Mouse (Mus musculus) lung, embryonic 16.5 days (tissue): ENCODE measurements around the gene Pik3r4. TPM values are rescaled to one million over a fixed set of nuclear protein-coding genes. Genes with fewer than 3 reads are reported as not detected.

Source experiments
- ATAC-seq: fragments of 200-750 bp; cut with Nextera tagmentation; 2 replicates; pipeline ENCODE4 v1.8.0; 2017; ENCODE audit warnings: low read depth, mild to moderate bottlenecking, moderate library complexity
- H3K27ac ChIP-seq: fragments of 300-500 bp; sonication (generic); 2 replicates; pipeline ENCODE4 v1.5.1; 2014; ENCODE audit warnings: mild to moderate bottlenecking, control low read depth, low read length
- H3K27me3 ChIP-seq: fragments of 300-500 bp; sonication (generic); 2 replicates; pipeline ENCODE4 v1.6.1; 2014; ENCODE audit warnings: low read depth, low read length, mixed read lengths; ENCODE audit not compliant: control insufficient read depth, insufficient read depth
- H3K36me3 ChIP-seq: fragments of 300-500 bp; sonication (generic); 2 replicates; pipeline ENCODE4 v1.6.1; 2014; ENCODE audit warnings: low read length; ENCODE audit not compliant: control insufficient read depth, insufficient read depth
- H3K4me1 ChIP-seq: fragments of 300-500 bp; sonication (generic); replicated peaks from 2 replicates; pipeline ENCODE4 v1.6.1; 2014; ENCODE audit warnings: low read length, mixed read lengths; ENCODE audit not compliant: control insufficient read depth, insufficient read depth
- H3K4me2 ChIP-seq: fragments of 300-500 bp; sonication (generic); 2 replicates; pipeline ENCODE4 v1.6.1; 2014; ENCODE audit warnings: low read depth, low read length, control low read depth
- H3K4me3 ChIP-seq: fragments of 300-500 bp; sonication (generic); 2 replicates; pipeline ENCODE4 v1.5.1; 2014; ENCODE audit warnings: mild to moderate bottlenecking, low read length, control low read depth
- H3K9ac ChIP-seq: fragments of 300-500 bp; sonication (generic); 2 replicates; pipeline ENCODE4 v1.6.1; 2014; ENCODE audit warnings: low read length, control low read depth
- H3K9me3 ChIP-seq: fragments of 300-500 bp; sonication (generic); 2 replicates; pipeline ENCODE4 v1.6.1; 2016; ENCODE audit warnings: low read length; ENCODE audit not compliant: control insufficient read depth
- WGBS: fragments of 180-500 bp; shearing (Covaris S2); extraction: QIAGEN DNeasy Blood & Tissue Kit; methylation state at CpG from one replicate; pipeline ENCODE4 v1.1.7; 2014; 5-methylcytosine and 5-hydroxymethylcytosine counted together
- polyA plus RNA-seq: library from polyadenylated mRNA; unstranded; fragments of >200 nt; fragmentation: Nextera tagmentation; extraction: Ambion mirVana; gene quantifications from 2 replicates; pipeline ENCODE4 v1.2.1, GENCODE M21; 2015

The Pik3r4 gene
- polyA plus RNA-seq, 1 experiment from 2014 or later = 20.0 TPM

DNA sequence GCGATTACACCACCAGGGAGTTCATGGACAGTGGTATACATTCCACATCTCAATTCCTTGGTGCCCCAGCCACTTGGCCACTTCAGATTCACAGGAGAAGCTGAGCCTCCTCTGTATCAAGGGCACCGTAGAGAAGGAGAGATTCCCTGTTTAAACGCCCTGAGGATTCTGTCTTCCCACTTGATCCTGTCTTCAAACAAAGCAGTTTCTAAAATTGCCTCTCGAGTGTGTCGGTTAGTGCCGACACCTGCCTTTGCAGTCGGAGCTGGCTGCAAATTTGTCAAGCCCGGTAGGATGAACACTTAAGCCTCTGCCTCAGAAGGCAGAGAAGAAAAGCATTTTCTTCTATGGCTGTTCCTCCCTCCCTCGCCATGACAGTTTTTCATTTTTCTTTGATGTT is 50.3 kb downstream of the Pik3r4 start:
- ATAC-seq = no peak
- 57% methylated on average over 9 of the region's 9 CpGs for WGBS
- H3K4me2 ChIP-seq = no peak overlapping the region
- no peak overlapping the region for H3K9ac ChIP-seq
- H3K27ac ChIP-seq = no peak overlapping the region
- H3K27me3 ChIP-seq = no peaks in the 10 kb centered on the region
- H3K36me3 ChIP-seq = no peaks in the 10 kb centered on the region
- no peaks in the 10 kb centered on the region for H3K9me3 ChIP-seq
- no peak overlapping the region for H3K4me3 ChIP-seq
- H3K4me1 ChIP-seq = peaks cover 8% of the 10 kb centered on the region

DNA sequence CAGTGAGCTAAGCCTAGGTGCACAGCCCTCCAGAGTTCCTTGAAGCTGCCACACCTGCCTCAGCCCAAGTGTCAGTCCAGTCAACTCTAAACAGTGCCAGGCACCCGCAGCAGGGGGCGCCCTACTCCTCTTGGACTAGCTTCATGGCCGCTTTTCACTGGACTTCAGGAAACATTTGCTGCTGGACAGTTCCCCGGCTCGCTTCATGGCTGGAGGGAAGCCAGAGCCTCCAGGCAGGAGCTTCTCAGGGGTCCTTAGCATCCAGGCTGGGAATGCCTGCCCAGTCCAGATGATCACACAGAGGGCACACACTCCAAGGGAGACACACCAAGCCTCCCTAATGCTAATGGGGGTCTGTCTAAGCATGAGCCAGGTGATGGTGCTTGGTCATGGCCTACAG is 51.1 kb downstream of the Pik3r4 start:
- peaks cover 16% of the 10 kb centered on the region for H3K4me1 ChIP-seq
- no peak overlapping the region for H3K9ac ChIP-seq
- WGBS = under 1% methylated on average over 5 of the region's 5 CpGs
- peak; percentile 52 for ATAC-seq
- H3K27me3 ChIP-seq = no peaks in the 10 kb centered on the region
- no peak overlapping the region for H3K4me2 ChIP-seq
- no peaks in the 10 kb centered on the region for H3K36me3 ChIP-seq
- H3K9me3 ChIP-seq = no peaks in the 10 kb centered on the region
- H3K27ac ChIP-seq = no peak overlapping the region
- H3K4me3 ChIP-seq = no peak overlapping the region

DNA sequence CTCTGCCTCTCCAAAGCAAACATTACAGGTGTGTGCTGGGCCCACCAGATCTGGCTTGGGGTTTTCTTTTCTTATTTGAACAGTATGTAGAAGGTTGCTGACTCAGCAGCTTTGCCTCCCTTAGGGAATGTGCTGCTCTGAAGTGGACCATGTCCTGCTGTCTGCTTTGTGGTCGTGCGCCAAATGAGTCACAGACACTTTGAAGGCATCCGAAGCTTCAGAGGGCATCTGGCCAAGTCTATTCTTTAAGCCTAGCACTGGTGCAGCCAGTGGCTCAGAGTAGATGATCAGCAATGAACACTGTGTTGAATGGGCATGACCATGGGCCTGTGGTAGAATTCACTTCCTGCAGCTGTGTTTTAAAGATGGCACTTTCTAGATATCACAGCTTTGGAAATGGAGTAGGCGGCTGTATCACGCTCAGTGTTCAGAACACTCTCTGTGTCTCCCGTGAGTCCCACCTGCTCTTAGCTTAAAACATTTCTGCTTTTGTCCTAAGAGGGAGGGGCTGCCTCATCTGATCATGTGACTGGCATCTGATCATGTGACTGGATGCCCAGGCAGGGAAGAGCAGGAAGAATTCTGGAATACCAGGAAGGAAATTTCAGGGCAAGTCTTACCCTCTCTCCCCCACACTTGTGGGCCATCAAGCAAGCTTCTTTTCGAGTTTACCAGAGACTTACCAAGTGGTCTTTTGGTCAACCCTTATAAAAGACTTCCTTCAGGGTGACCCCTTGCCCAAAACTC is 54.2 kb downstream of the Pik3r4 start:
- H3K4me2 ChIP-seq = no peak overlapping the region
- peak; percentile 15; the same call in 1 of the 2 replicates for ATAC-seq

DNA sequence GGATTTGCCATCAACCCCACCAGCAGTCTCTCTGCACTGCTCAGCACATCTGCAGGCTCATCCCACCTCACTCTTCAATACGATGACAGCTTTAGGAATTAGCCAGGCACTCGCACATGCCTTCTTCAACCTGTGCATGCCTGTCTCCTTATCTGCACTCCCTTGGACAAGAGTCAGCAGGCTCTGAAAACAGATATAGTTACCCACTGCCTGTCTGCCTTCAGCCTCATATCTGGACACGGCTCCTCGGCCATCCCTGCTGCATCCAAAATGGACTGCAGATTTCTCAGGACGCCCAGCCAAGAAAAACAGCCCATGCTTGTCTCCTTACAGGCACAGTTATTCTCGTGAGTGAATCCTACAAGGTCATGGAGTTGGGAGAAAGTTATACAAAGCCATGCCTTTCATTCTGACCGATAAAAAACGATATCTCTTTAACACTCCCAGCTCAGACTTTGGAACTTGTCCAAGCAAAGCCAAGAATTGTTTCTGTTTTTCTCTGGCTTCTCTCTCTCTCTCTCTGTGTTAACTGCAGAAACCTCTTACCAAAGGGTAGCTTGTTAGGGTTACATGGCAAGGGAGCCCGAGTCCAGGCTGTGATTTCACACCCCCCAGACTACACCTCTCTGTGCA is 55.1 kb downstream of the Pik3r4 start:
- no peaks in the 10 kb centered on the region for H3K9me3 ChIP-seq
- WGBS = 36% methylated on average over 9 of the region's 9 CpGs
- H3K27me3 ChIP-seq = no peaks in the 10 kb centered on the region
- no peak overlapping the region for H3K9ac ChIP-seq
- no peak overlapping the region for H3K4me2 ChIP-seq
- no peak overlapping the region for H3K4me3 ChIP-seq
- peak overlapping the region; percentile 13; the same call in 1 of the 2 replicates for H3K27ac ChIP-seq
- peaks cover 21% of the 10 kb centered on the region for H3K4me1 ChIP-seq
- ATAC-seq = peak; percentile 78
- no peaks in the 10 kb centered on the region for H3K36me3 ChIP-seq

More for the DNA sequence above, 54.2 kb downstream of the Pik3r4 start:
- no peaks in the 10 kb centered on the region for H3K9me3 ChIP-seq
- peaks cover 18% of the 10 kb centered on the region for H3K4me1 ChIP-seq
- H3K9ac ChIP-seq = no peak overlapping the region
- H3K27me3 ChIP-seq = no peaks in the 10 kb centered on the region
- H3K36me3 ChIP-seq = no peaks in the 10 kb centered on the region
- WGBS = 64% methylated on average over 7 of the region's 7 CpGs
- no peak overlapping the region for H3K27ac ChIP-seq
- H3K4me3 ChIP-seq = no peak overlapping the region

DNA sequence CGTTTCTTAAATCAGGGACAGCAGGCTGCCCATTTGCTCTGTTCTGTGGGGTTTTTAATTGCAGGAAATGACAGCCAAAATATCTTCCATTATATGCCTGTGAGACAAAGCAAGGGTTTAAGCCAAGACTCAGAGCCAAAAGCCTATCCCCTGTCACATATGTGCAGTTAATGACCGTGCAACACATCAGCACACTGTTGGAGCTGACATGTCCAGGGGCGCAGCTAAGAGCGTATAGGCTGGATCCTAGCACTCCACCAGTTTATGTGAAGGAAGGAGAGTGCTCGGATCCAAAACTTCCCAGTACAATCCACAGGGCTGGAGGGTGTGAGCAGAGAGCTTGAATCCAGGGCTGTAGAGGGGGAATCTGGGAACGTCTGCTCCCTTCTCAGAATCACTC is 57.9 kb downstream of the Pik3r4 start:
- ATAC-seq = 0 out of 2 replicates have a peak, but pooled peaks have one; percentile 23
- 67% methylated on average over 6 of the region's 6 CpGs for WGBS
- Histone ChIP-seq H3K27me3 (no peaks in the 10 kb centered on the region), H3K27ac (no peak overlapping the region), H3K36me3 (no peaks in the 10 kb centered on the region), H3K4me1 (peaks cover 21% of the 10 kb centered on the region), H3K9ac (no peak overlapping the region), H3K9me3 (no peaks in the 10 kb centered on the region), H3K4me2 (no peak overlapping the region), H3K4me3 (no peak overlapping the region)

DNA sequence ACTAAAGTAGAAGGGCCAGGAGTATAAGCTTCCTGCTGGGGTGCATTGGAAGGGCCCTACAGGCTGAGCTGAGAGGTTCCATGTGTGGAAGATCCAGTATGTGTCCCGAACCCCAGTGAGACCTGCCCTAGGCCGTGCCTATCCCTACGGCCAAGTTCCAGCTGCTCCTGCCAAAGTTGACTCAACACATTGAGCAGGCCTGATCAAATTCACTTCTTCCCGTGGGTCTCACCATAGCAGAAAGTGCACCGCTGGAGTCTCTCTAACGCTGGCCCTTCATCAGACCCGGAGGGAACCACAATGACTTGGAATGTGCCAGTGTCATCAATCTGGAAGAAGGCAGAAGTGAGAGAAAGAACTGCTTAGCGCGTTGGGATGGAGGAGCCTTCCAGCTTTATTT is 59.2 kb downstream of the Pik3r4 start:
- WGBS = 47% methylated on average over 9 of the region's 9 CpGs
- Histone ChIP-seq H3K4me1 (peaks cover 19% of the 10 kb centered on the region), H3K9me3 (no peaks in the 10 kb centered on the region), H3K36me3 (no peaks in the 10 kb centered on the region), H3K4me3 (no peak overlapping the region), H3K27me3 (no peaks in the 10 kb centered on the region), H3K27ac (no peak overlapping the region), H3K4me2 (no peak overlapping the region), H3K9ac (no peak overlapping the region)
- ATAC-seq = peak; percentile 26

DNA sequence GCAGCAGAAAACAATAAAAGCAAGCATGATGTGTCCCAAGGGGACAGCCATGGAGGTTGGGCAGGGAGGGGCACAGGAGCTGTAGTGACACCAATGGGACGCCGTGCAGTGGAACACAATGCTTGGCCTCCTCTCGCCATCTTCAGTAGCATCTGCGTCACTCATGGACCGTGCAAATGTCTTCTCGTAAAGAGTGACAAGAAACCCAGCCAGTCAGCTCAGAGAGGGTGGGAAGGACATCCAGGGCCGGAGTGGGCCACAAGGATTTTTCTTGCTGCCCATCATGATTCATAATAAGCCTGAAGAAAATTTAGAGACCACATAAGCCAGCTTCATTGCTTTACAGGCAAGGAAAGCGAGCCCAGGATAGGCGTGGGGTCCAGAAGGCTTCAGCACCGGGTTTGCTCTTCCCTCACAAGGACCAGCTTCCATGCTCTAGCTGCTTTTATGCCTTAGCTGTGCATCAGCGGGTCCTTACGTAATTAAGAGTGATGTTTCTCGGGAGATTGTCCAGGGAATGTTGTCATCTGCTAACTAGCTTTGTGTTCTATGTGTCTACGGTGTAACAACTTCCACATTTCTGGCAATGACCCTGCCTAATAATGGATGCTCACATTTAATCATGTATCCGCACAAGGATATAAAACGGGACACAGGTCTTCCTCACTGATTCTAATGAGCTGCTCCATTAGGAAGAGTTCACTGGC is 61.6 kb downstream of the Pik3r4 start:
- Histone ChIP-seq H3K27ac (no peak overlapping the region), H3K4me1 (peaks cover 4% of the 10 kb centered on the region; the same call in 1 of the 2 replicates), H3K36me3 (no peaks in the 10 kb centered on the region), H3K27me3 (no peaks in the 10 kb centered on the region), H3K9me3 (no peaks in the 10 kb centered on the region), H3K4me3 (no peak overlapping the region), H3K9ac (no peak overlapping the region), H3K4me2 (no peak overlapping the region)
- 82% methylated on average over 16 of the region's 16 CpGs for WGBS
- no peak for ATAC-seq

DNA sequence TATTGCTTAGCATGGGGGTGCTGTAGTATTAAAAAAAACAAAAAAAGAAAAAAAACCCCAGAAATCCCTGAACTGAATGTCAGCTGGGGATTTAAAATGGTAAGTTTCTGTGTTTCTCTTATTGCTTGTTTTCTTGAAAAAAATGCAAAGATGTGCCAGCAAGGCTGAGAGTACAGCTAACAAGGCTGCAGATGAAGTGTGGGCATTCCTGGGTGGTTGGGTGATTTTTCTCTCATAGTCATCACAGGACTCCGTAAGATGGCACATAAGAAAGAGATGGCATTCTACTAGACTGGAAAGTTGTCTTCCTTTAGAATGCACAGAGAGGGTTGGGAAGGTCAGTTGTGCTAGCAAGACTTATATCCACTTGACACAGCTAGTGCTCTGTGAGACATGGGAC is 62.2 kb downstream of the Pik3r4 start:
- WGBS = 97% methylated on average over 1 of the region's 1 CpGs
- H3K4me3 ChIP-seq = no peak overlapping the region
- peaks cover 4% of the 10 kb centered on the region; the same call in 1 of the 2 replicates for H3K4me1 ChIP-seq
- no peaks in the 10 kb centered on the region for H3K36me3 ChIP-seq
- H3K4me2 ChIP-seq = no peak overlapping the region
- no peak for ATAC-seq
- H3K9ac ChIP-seq = no peak overlapping the region
- no peaks in the 10 kb centered on the region for H3K27me3 ChIP-seq
- no peak overlapping the region for H3K27ac ChIP-seq
- no peaks in the 10 kb centered on the region for H3K9me3 ChIP-seq

DNA sequence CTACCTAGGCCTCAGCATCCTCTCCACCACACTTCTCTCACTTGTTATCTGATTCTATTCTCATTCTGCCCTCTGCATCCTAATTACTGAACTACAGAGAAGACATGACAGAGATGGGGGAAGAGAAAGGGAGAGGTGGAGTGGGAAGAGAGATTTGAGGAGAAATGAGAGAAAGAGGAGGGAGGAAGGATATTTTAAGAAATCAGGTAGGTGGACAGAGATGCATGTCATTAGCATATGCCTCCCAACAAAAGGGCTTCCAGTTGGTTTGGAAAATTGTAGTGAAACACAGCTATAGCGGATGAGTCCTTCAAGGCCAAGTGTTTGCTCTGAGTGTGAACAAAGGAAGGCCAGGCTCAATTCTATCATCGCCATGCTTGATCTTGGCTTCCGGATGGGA is 69.3 kb downstream of the Pik3r4 start:
- ATAC-seq = no peak
- 86% methylated on average over 3 of the region's 3 CpGs for WGBS
- Histone ChIP-seq H3K4me3 (no peak overlapping the region), H3K9ac (no peak overlapping the region), H3K9me3 (no peaks in the 10 kb centered on the region), H3K4me1 (no peaks in the 10 kb centered on the region), H3K36me3 (no peaks in the 10 kb centered on the region), H3K27me3 (no peaks in the 10 kb centered on the region), H3K27ac (no peak overlapping the region), H3K4me2 (no peak overlapping the region)
